Mouse (Mus musculus) ES-Bruce4 (cell line): ENCODE results near the gene Paxbp1. TPM values are rescaled to one million over a fixed set of nuclear protein-coding genes. Genes with fewer than 3 reads are reported as not detected.

Experiments used
- H3K27ac ChIP-seq: 2 replicates; pipeline ENCODE4 v1.5.1; 2012; ENCODE audit warnings: low read length, inconsistent platforms; ENCODE audit not compliant: insufficient read depth
- H3K27me3 ChIP-seq: 2 replicates; pipeline ENCODE4 v1.6.1; 2012; ENCODE audit warnings: mild to moderate bottlenecking, low read length, inconsistent platforms; ENCODE audit not compliant: control insufficient read depth, poor library complexity, insufficient read depth, severe bottlenecking
- H3K36me3 ChIP-seq: 2 replicates; pipeline ENCODE4 v1.6.1; 2012; ENCODE audit warnings: inconsistent platforms, mild to moderate bottlenecking, low read length, moderate library complexity; ENCODE audit not compliant: control insufficient read depth, poor library complexity, insufficient read depth, severe bottlenecking
- H3K4me1 ChIP-seq: one replicate; pipeline ENCODE4 v1.8.1; 2011; ENCODE audit warnings: low read length; ENCODE audit not compliant: control insufficient read depth, insufficient read depth
- H3K4me3 ChIP-seq: 2 replicates; pipeline ENCODE4 v1.5.1; 2011; ENCODE audit warnings: low read depth, mild to moderate bottlenecking, low read length
- H3K9ac ChIP-seq: 2 replicates; pipeline ENCODE4 v1.6.1; 2012; ENCODE audit warnings: low read depth, mild to moderate bottlenecking, inconsistent platforms; ENCODE audit not compliant: poor library complexity, severe bottlenecking
- H3K9me3 ChIP-seq: replicated peaks from 2 replicates; pipeline ENCODE4 v1.6.1; 2012; ENCODE audit warnings: mild to moderate bottlenecking, low read length, inconsistent platforms; ENCODE audit not compliant: control insufficient read depth, poor library complexity, insufficient read depth, severe bottlenecking
- CTCF ChIP-seq: IDR thresholded peaks from one replicate; pipeline ENCODE4 v1.8.1; 2011; ENCODE audit warnings: low read depth, low read length
- EP300 ChIP-seq: IDR thresholded peaks from 2 replicates; pipeline ENCODE4 v1.6.1; 2011; ENCODE audit warnings: low read depth, low read length; ENCODE audit not compliant: insufficient read depth
- POLR2A ChIP-seq: IDR thresholded peaks from one replicate; pipeline ENCODE4 v1.8.1; 2011; ENCODE audit warnings: low read length; ENCODE audit not compliant: insufficient read depth
- polyA plus RNA-seq: library from polyadenylated mRNA; stranded (reverse); fragments of >200 nt; gene quantifications from 2 replicates; pipeline ENCODE4 v1.2.4, GENCODE M21; 2011; ENCODE audit warnings: low read depth; ENCODE audit not compliant: missing spikeins, insufficient read depth, insufficient read length

Paxbp1 gene
- polyA plus RNA-seq, 1 experiment: 108 TPM

DNA sequence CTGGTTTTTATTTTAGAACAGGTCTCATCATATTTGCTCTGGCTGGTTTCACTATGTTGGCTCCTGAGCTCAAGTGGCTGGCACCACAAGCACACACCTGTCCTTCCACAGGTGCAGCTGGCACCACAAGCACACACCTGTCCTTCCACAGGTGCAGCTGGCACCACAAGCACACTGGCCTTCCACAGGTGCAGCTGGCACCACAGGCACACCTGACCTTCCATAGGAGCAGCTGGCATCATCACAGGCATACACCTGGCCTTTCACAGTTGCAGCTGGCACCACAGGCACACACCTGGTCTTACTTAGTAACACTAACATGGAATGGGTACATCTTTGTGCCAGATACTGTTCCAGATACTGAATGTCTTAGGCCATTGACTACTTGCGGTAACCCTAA, 22.8 kb upstream of the Paxbp1 start:
- Histone ChIP-seq H3K4me1 (no peaks in the 10 kb centered on the region), H3K9ac (no peak overlapping the region), H3K36me3 (no peaks in the 10 kb centered on the region), H3K9me3 (no peaks in the 10 kb centered on the region), H3K4me3 (no peak overlapping the region), H3K27ac (no peak overlapping the region), H3K27me3 (no peaks in the 10 kb centered on the region)
- TF ChIP-seq EP300 (no peak), CTCF (no peak), POLR2A (no peak)

DNA sequence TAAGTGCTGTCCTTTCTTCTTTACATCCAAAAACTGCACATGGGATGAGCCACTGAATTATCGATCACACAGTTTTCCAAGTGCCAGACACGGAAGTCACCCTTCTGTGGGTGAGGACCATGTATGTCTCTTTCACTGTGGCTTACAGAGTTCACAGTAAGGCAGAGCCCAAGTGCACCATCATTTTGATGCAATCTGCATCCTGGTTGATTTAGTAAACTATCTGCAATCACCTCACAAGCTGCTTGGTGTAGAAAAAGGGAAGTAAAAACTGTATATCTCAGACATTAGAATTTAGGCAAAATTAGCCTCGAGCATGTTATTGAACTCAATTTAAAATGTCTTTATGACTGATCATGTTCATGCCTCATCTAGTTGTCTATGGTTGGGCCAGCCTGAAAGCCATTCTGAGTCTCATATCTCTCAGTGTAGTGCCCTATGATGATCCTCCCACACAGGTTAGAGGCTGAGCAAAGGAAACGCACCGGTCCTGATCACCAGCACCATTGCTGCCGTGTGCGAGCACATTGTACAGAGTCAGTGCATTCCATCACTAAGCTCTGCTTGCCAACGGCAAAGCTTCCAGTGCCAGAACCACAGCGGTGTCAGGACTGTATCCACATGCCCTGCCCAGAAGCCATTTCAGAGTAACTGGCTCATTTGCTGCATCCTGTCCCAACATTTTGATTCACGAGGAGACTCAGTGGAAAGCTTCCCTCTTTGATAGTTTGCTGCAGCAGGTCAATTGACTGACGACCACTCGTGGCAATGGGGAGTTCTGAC, 20.4 kb upstream of the Paxbp1 start:
- Histone ChIP-seq H3K9me3 (no peaks in the 10 kb centered on the region), H3K4me1 (no peaks in the 10 kb centered on the region), H3K27me3 (no peaks in the 10 kb centered on the region), H3K4me3 (no peak overlapping the region), H3K36me3 (no peaks in the 10 kb centered on the region), H3K27ac (no peak overlapping the region), H3K9ac (no peak overlapping the region)
- TF ChIP-seq EP300 (no peak), CTCF (no peak), POLR2A (no peak)

DNA sequence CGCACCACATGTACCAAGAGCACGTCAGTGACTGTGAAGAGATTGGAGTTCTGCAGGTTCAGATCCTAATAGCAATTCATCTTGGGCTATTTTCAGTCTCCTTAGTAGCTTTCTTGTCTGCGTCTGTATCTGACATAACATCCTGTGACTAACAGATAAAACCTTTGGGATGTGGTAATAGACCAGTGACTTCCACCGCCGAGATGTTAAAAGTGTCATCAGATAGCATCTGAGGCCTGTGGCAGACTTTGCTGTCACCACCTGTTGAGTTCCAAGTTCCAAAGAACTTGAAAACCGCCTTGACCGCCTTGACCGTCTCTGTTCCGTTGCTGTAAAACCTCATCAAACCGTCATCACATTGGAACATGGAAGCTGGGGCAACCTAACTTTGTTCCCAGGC, 19.4 kb upstream of the Paxbp1 start:
- H3K4me1 ChIP-seq: no peaks in the 10 kb centered on the region

DNA sequence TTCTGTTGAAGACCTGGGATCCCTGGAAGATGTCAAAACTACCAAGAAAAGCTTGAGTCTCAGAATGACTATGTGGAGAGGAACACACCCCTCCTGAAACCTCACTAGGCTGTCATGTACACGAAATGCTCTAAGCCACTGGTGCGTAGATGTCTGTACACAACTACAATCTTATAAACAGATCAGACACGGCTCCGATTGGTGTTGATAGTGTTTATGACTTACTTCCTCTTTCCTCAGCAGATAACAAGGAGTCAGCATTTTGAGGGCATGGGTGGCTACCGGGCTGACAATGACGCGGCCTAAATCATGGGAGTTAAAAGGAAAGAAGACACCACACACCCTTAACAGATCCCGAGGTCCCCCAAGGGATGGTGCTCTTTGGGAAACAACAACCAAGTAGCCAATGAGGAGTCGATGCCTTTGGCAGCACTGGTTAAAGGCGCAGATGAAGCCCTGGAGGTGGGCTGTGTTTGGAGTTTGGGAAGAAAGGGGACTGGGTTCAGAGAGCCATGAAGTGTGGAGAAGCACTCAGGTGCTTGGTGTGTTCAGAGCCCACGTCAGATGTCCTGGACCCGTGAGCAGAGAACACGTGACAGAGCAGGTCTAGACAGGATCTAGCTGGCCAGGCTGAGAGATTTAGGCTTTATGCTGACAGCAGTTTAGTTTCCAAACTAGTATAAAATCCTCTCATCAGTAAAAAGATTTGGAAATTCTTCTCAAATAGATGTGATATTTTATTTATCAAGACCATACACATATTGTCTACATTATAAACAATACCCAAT, 17.4 kb upstream of the Paxbp1 start:
- Histone ChIP-seq H3K36me3 (no peaks in the 10 kb centered on the region), H3K4me1 (no peaks in the 10 kb centered on the region), H3K27me3 (no peaks in the 10 kb centered on the region), H3K9ac (no peak overlapping the region), H3K4me3 (no peak overlapping the region), H3K27ac (no peak overlapping the region), H3K9me3 (no peaks in the 10 kb centered on the region)
- TF ChIP-seq EP300 (no peak), CTCF (no peak), POLR2A (no peak)

More for the DNA sequence above, 19.4 kb upstream of the Paxbp1 start:
- no peak for TF ChIP-seq CTCF
- no peak for TF ChIP-seq POLR2A
- TF ChIP-seq EP300: no peak
- Histone ChIP-seq H3K27ac (no peak overlapping the region), H3K4me3 (no peak overlapping the region), H3K36me3 (no peaks in the 10 kb centered on the region), H3K27me3 (no peaks in the 10 kb centered on the region), H3K9me3 (no peaks in the 10 kb centered on the region), H3K9ac (no peak overlapping the region)

DNA sequence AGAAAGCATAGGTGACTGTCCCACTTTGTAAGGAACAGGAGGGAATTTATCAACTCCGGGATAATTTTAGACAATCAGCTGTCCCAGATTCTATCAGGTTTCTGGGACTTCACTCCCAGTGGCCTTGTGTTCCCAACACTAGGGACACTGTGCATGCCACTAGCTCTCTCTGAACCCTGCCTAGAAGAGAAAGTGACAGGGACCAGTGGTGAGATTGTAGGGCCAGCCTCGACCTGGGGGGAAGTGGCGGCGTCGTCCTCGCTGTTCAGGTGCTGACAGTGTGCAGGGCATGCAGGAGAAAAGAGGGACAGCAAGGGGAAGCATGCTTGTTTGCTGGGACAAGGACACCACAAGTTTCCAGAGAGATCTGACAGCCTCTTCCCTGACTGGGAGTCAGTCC, 13.4 kb upstream of the Paxbp1 start:
- H3K27me3 ChIP-seq: no peaks in the 10 kb centered on the region
- no peaks in the 10 kb centered on the region for H3K4me1 ChIP-seq
- no peaks in the 10 kb centered on the region for H3K36me3 ChIP-seq
- no peak overlapping the region for H3K4me3 ChIP-seq
- TF ChIP-seq POLR2A (no peak), CTCF (no peak), EP300 (no peak)
- H3K9me3 ChIP-seq: no peaks in the 10 kb centered on the region
- no peak overlapping the region for H3K9ac ChIP-seq
- H3K27ac ChIP-seq: no peak overlapping the region

DNA sequence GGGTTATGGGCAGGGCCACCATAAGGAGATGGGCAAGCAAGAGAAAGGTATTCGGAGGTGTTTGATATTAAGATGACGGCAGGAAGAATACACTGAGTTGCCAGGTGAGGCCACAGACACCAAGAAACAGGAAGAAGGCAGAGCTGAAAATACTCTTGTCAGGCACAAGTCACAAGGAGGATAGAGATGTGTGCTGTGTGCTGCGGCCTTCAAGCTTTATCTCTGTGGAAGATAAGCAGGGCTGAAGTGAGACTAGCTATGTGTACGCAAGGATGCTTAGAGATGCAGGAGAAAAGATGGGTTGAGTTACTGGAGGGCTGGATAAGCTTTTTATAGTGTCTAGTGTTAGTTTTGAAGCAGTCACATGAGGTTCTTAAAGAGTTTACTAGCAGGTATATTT, 12.9 kb upstream of the Paxbp1 start:
- Histone ChIP-seq H3K9ac (no peak overlapping the region), H3K4me3 (no peak overlapping the region), H3K4me1 (no peaks in the 10 kb centered on the region), H3K9me3 (no peaks in the 10 kb centered on the region), H3K27me3 (no peaks in the 10 kb centered on the region), H3K36me3 (no peaks in the 10 kb centered on the region), H3K27ac (no peak overlapping the region)
- no peak for TF ChIP-seq POLR2A
- no peak for TF ChIP-seq CTCF
- no peak for TF ChIP-seq EP300
